Mouse (Mus musculus) stomach, embryonic 16.5 days (tissue): ENCODE data around the gene Vav3. TPM values are rescaled to one million over a fixed set of nuclear protein-coding genes. Genes with fewer than 3 reads are reported as not detected.

Source experiments
- ATAC-seq: fragments of 200-750 bp; cut with Nextera tagmentation; 2 replicates; pipeline ENCODE4 v1.8.0; 2017; ENCODE audit warnings: moderate number of reproducible peaks, moderate TSS enrichment; ENCODE audit not compliant: insufficient read depth, low FRiP score
- H3K27ac ChIP-seq: fragments of 300-500 bp; sonication (generic); 2 replicates; pipeline ENCODE4 v1.5.1; 2014; ENCODE audit warnings: low read length
- H3K27me3 ChIP-seq: fragments of 300-500 bp; sonication (generic); 2 replicates; pipeline ENCODE4 v1.6.1; 2014; ENCODE audit warnings: low read length, control low read depth, mixed read lengths; ENCODE audit not compliant: control insufficient read depth, insufficient read depth
- H3K36me3 ChIP-seq: fragments of 300-500 bp; sonication (generic); 2 replicates; pipeline ENCODE4 v1.6.1; 2014; ENCODE audit warnings: low read length; ENCODE audit not compliant: control insufficient read depth, insufficient read depth
- H3K4me1 ChIP-seq: fragments of 300-500 bp; sonication (generic); 2 replicates; pipeline ENCODE4 v1.6.1; 2014; ENCODE audit warnings: low read length, control low read depth, mixed read lengths; ENCODE audit not compliant: control insufficient read depth, insufficient read depth
- H3K4me2 ChIP-seq: fragments of 300-500 bp; sonication (generic); 2 replicates; pipeline ENCODE4 v1.6.1; 2014; ENCODE audit warnings: low read depth, low read length, mixed read lengths
- H3K4me3 ChIP-seq: fragments of 300-500 bp; sonication (generic); replicated peaks from 2 replicates; pipeline ENCODE4 v1.5.1; 2014; ENCODE audit warnings: mild to moderate bottlenecking, low read length
- H3K9ac ChIP-seq: fragments of 300-500 bp; sonication (generic); 2 replicates; pipeline ENCODE4 v1.6.1; 2014; ENCODE audit warnings: low read length
- H3K9me3 ChIP-seq: fragments of 300-500 bp; sonication (generic); replicated peaks from 2 replicates; pipeline ENCODE4 v1.6.1; 2016; ENCODE audit warnings: low read length, control low read depth; ENCODE audit not compliant: control insufficient read depth
- WGBS: fragments of 180-500 bp; shearing (Covaris S2); extraction: QIAGEN DNeasy Blood & Tissue Kit; methylation state at CpG from one replicate; pipeline ENCODE4 v1.1.7; 2014; 5-methylcytosine and 5-hydroxymethylcytosine counted together
- polyA plus RNA-seq: library from polyadenylated mRNA; unstranded; fragments of >200 nt; fragmentation: Nextera tagmentation; extraction: Ambion mirVana; gene quantifications from 2 replicates; pipeline ENCODE4 v1.2.1, GENCODE M21; 2015

Vav3 gene
- polyA plus RNA-seq, 1 experiment from 2014 or later, result 20.5 TPM

DNA sequence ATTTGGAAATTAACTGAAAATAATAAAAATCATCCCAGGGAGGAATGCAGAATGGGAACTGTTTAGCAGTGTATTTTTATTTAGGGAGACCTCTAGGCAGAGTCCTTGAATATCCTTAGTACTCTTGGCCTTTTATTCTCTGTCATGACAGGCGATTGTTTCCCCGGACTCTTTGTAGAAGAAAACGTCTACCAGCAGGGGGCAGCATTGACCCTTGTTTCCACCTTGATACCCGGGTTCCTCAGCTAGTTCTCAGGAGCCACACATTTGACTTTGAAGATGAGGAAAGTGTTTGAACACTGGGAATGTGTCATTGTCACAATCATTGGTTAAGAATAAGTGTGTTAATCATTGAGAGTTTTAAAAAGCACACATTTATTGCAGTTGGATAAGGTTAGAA is 185.8 kb downstream of the Vav3 start:
- WGBS, result 7% methylated on average over 4 of the region's 4 CpGs
- Histone ChIP-seq H3K27me3 (no peaks in the 10 kb centered on the region), H3K9ac (no peak overlapping the region), H3K4me3 (no peak overlapping the region), H3K4me1 (no peaks in the 10 kb centered on the region), H3K36me3 (no peaks in the 10 kb centered on the region), H3K4me2 (no peak overlapping the region), H3K27ac (no peak overlapping the region), H3K9me3 (no peaks in the 10 kb centered on the region)
- ATAC-seq, result no peak

DNA sequence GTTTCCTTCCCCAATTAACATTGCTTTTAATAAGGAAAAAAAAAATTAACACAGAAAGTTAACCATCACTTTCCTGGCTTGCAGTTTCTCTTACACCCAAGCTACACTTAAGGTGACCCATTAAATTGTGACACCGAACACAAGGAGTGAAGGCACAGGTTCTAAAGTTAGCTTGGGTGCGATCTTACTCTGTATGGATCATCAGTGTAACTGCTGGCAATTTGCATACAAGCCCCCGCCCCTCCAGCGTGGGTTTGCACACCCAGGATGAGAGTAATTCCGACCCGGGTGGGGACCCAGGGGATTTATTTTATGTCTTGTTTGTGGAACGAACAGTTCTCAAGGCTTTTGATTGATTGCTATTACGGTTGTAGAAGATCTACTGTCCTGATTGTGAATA is 186.2 kb downstream of the Vav3 start:
- 53% methylated on average over 8 of the region's 8 CpGs for WGBS
- Histone ChIP-seq H3K9ac (no peak overlapping the region), H3K36me3 (no peaks in the 10 kb centered on the region), H3K4me2 (no peak overlapping the region), H3K4me1 (no peaks in the 10 kb centered on the region), H3K27ac (no peak overlapping the region), H3K9me3 (no peaks in the 10 kb centered on the region), H3K27me3 (no peaks in the 10 kb centered on the region), H3K4me3 (no peak overlapping the region)
- ATAC-seq, result no peak

DNA sequence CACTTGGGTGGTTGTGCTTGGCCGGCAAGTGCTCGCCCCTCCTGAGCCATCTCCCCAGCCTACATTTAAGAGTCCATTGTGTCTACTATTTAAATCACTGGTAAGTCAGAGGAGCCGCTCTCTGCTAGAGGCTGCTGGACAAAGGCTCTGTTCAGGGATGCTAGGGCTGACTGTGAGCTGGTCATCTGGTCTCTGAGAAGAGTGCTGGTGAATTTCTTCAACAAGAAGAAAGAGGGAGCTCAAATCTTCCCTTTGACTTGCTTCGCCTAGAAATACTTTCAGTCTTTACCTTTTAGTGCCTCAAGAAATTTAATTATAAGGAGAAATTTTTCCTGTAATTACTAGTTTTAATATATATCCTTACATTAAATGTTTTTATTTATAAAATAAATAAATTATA is 188.2 kb downstream of the Vav3 start:
- 86% methylated on average over 4 of the region's 4 CpGs for WGBS
- H3K9ac ChIP-seq, result no peak overlapping the region
- H3K27ac ChIP-seq, result no peak overlapping the region
- H3K36me3 ChIP-seq, result no peaks in the 10 kb centered on the region
- no peaks in the 10 kb centered on the region for H3K27me3 ChIP-seq
- H3K4me3 ChIP-seq, result no peak overlapping the region
- H3K9me3 ChIP-seq, result no peaks in the 10 kb centered on the region
- H3K4me1 ChIP-seq, result no peaks in the 10 kb centered on the region
- no peak for ATAC-seq
- H3K4me2 ChIP-seq, result no peak overlapping the region

DNA sequence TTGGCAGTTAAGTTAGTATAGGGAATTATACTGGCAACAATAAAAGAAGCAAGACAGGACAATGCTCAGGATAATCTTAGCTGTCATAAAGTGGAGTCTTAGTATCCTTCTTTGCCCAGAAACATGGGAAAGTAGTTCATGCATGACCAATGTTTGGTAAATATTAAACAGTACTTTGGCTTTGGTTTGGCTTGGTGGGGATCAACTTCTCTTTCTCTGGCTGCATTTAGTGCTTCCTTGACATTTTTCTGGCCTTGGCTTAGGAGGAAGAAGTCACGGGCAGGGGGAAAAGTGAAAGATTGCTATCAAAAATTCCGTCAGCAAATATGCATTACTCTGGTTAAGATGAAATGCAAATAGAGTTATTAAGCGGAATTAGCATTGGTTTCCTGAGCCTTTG is 197.2 kb downstream of the Vav3 start:
- Histone ChIP-seq H3K27ac (no peak overlapping the region), H3K4me2 (no peak overlapping the region), H3K4me3 (no peak overlapping the region), H3K9me3 (no peaks in the 10 kb centered on the region), H3K36me3 (no peaks in the 10 kb centered on the region), H3K27me3 (no peaks in the 10 kb centered on the region), H3K4me1 (no peaks in the 10 kb centered on the region), H3K9ac (no peak overlapping the region)
- WGBS, result 66% methylated on average over 3 of the region's 3 CpGs
- ATAC-seq, result no peak

DNA sequence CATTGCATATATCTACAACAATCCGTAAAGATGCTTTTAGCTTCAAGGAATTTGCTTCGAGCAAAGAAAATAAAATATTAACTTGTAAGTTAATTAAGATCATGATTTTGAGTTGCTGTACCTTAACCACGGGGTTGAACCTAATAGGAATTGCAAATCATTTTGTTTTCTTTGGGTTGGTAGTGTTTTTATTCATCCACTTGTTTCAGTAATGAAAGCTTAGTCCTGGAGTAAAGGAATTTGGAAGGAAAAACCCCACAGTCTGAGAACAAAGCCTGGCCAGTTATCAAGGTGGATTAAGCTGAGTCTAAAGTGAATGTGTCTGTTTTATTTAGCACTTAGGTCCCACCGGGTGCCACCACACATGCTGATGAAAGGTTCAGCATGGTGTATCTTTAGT is 199.6 kb downstream of the Vav3 start:
- no peak overlapping the region for H3K27ac ChIP-seq
- no peaks in the 10 kb centered on the region for H3K9me3 ChIP-seq
- ATAC-seq, result no peak
- 60% methylated on average over 4 of the region's 4 CpGs for WGBS
- H3K9ac ChIP-seq, result no peak overlapping the region
- no peaks in the 10 kb centered on the region for H3K36me3 ChIP-seq
- no peaks in the 10 kb centered on the region for H3K27me3 ChIP-seq
- no peak overlapping the region for H3K4me2 ChIP-seq
- no peaks in the 10 kb centered on the region for H3K4me1 ChIP-seq
- no peak overlapping the region for H3K4me3 ChIP-seq

DNA sequence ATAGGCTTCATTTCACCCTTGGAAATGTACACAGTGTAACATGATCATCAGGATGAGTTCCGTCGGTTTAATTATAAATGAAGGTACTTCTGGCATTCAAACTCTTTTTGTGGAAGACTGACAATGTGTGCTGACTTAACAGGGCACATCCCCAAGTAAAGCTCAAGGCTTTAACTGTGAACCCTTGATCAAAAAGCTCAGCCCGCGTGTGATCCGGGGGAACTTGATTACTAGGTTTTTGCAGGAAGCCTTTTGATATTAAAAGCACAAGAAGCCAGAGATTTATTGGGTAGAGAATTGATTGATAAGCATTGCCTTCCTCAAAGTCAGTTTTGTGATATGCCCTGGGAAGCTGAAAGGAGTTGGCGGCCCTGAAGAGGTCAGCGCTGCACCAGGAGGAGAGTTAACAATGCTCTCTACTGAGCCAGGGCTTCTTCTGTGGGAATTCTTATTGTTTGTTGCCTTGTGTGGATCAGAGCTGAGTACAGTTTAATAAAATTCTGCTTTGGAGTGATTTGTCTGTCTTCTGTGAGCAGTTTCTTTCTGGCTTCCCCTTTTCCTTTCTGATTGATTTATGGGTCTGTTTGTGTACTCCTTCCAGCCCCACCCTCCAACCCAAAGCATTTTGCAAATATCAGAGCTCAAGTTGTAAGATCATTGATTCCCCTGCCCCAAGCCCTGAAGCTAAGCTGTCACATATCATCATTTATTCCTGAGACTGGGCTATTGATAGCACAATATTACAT is 204.2 kb downstream of the Vav3 start:
- no peaks in the 10 kb centered on the region for H3K4me1 ChIP-seq
- no peak overlapping the region for H3K9ac ChIP-seq
- H3K27ac ChIP-seq, result no peak overlapping the region
- no peak overlapping the region for H3K4me3 ChIP-seq
- H3K36me3 ChIP-seq, result no peaks in the 10 kb centered on the region
- H3K27me3 ChIP-seq, result no peaks in the 10 kb centered on the region
- no peak for ATAC-seq
- WGBS, result 47% methylated on average over 7 of the region's 7 CpGs
- no peak overlapping the region for H3K4me2 ChIP-seq
- H3K9me3 ChIP-seq, result no peaks in the 10 kb centered on the region

DNA sequence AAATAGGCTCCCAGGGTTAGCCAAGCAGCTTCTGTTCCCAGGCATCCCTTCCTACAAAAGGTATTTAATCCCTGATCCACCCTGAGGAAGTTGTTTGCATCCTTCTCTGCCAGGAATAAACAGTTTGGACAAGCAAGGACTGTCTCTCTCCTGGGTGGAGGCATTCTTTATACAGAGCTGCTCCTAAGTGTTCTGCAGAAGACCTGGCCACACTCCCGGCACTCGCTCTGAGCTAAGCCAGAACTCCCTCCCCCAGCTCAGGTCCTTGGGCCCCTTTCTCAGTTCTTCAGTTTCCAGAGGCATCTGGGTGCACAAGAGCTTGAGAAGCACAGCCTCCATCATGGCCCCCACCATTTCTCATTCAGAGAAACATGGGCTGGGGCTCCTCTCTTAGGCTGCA is 216.9 kb downstream of the Vav3 start:
- no peak overlapping the region for H3K4me3 ChIP-seq
- H3K9ac ChIP-seq, result no peak overlapping the region
- no peak overlapping the region for H3K4me2 ChIP-seq
- peaks cover 2% of the 10 kb centered on the region; the same call in 1 of the 2 replicates for H3K4me1 ChIP-seq
- WGBS, result 32% methylated on average over 2 of the region's 2 CpGs
- no peak overlapping the region for H3K27ac ChIP-seq
- no peaks in the 10 kb centered on the region for H3K27me3 ChIP-seq
- H3K36me3 ChIP-seq, result no peaks in the 10 kb centered on the region
- no peaks in the 10 kb centered on the region for H3K9me3 ChIP-seq
- peak; percentile 62 for ATAC-seq

DNA sequence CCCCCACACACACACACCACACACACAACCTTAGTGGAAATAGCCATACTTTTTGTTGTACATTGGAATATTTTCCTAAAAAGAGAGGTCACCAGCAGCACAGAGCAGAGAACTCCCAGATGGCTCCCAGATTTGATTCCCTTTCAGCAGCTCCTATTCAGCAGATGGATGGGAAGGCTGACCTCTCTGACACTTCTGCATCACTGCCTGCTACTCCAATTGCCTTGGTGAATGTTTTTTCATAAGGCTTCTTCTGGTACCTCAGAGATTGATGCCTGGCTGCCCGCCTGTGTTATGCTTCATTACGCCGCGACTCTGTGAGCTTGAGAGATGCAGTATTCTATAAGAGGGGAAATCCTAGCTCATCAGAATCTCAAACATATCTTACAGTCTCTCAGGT is 220.8 kb downstream of the Vav3 start:
- Histone ChIP-seq H3K4me1 (peaks cover 2% of the 10 kb centered on the region; the same call in 1 of the 2 replicates), H3K9me3 (no peaks in the 10 kb centered on the region), H3K27ac (no peak overlapping the region), H3K4me2 (no peak overlapping the region), H3K4me3 (no peak overlapping the region), H3K27me3 (no peaks in the 10 kb centered on the region), H3K9ac (no peak overlapping the region), H3K36me3 (no peaks in the 10 kb centered on the region)
- ATAC-seq, result no peak
- 61% methylated on average over 4 of the region's 4 CpGs for WGBS

DNA sequence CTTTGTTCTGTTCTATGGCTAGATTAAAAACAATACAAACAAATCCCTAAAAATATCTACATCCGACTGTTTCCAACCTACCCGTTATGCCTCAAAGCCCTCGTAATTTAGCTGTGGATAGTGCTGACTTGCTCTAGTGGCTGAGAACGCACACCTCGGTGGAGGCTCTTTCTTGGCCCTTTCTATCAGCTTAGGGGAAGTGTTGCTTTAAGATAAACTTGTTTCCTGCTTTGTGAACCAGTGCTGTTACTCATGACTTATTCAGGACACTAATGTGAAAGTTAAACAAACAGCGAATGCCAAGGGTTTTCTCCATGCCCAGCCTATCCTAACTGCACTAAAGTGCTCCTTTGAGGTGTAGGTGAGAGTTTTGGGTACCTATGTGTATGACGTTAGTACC is 221.3 kb downstream of the Vav3 start:
- no peak overlapping the region for H3K4me2 ChIP-seq
- peaks cover 2% of the 10 kb centered on the region; the same call in 1 of the 2 replicates for H3K4me1 ChIP-seq
- no peaks in the 10 kb centered on the region for H3K9me3 ChIP-seq
- H3K9ac ChIP-seq, result no peak overlapping the region
- no peaks in the 10 kb centered on the region for H3K36me3 ChIP-seq
- H3K27me3 ChIP-seq, result no peaks in the 10 kb centered on the region
- no peak overlapping the region for H3K4me3 ChIP-seq
- WGBS, result 58% methylated on average over 7 of the region's 7 CpGs
- ATAC-seq, result no peak
- no peak overlapping the region for H3K27ac ChIP-seq
